Mouse (Mus musculus): ENCODE data around the gene Sdhaf3.

DNA sequence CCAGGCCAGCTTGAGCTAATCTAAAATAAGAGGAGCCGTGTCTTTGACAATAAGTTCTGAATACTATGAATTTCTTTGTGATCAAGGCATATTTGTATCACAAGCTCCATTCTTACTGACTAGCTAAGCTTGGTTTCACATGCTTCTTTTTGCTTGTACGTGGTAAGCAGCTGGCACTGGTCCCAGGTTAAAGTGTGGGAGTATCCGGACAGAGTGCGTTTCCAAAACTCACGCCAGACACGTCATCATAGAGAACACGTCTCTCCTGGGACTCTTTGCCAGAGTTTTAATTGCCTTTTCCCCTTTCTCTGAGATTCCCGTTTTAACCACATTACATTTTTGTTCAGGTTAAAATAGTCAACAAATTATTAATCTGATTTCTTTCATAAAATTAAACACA, 46.2 kb upstream of the Sdhaf3 start:
- TF ChIP-seq CTCF (IDR thresholded peaks at IDR 0.05; ENCODE audit: extremely low read depth, insufficient read length, insufficient replicate concordance, low read depth, low read length) (no peak), POLR2A (IDR thresholded peaks at IDR 0.05; ENCODE audit: low read depth, low read length) (no peak)
